Mouse (Mus musculus) neutrophil, adult 5-6 weeks (primary cell): ENCODE measurements around the gene Zfp839. TPM values are rescaled to one million over a fixed set of nuclear protein-coding genes. Genes with fewer than 3 reads are reported as not detected.

Experiments
- ATAC-seq: fragments of 151-379, 151-347 bp; 2 replicates; pipeline ENCODE4 v1.8.0; 2017; ENCODE audit warnings: mild to moderate bottlenecking, moderate TSS enrichment; ENCODE audit not compliant: insufficient number of reproducible peaks, poor library complexity, low FRiP score, severe bottlenecking; ENCODE audit errors: extremely low read depth
- total RNA-seq: library from RNA; stranded (forward); fragments of 200-1000 nt; gene quantifications from 2 replicates; pipeline ENCODE4 v1.2.3, GENCODE M21; 2017

Gene Zfp839
- total RNA-seq, 1 experiment from 2014 or later, result 13.6 TPM

DNA sequence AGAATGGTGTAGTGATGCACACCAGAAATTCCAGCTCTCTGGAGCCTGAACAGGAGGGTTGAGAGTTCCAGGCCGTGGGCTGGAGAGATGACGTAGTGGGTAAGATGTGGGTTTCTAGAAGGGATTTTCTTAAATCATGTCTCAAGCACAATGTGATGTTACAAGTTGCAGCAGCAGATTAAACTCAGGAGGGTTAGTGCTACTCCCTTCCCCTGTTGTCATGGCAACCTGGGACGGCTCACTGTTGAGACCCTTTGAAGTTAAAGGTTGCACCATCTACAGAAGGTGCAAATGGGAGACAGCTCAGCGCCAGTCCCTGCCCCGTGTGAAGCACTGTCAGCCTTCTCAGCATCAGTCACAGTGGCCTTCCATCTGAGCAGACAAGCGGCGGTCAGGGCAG lies 11.2 kb downstream of the Zfp839 start:
- no peak for ATAC-seq

DNA sequence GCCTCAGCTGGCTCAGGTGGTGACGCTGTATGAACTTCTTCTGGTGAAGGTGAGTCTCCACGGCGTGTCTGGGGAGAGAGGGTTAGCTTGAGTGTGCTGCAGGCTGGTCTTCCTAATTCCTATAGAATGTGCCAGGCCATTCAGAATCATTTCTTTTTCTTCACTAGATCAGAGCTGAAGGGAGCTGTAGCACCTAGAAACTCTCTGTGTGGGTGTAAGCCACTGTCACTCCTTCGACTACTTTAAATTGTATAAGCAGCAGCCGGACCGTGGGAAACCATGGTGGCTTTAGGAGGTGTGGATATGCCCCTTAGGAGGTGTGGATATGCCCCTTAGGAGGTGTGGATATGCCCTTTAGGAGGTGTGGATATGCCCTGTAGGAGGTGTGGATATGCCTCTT lies 14.0 kb downstream of the Zfp839 start:
- no peak for ATAC-seq

DNA sequence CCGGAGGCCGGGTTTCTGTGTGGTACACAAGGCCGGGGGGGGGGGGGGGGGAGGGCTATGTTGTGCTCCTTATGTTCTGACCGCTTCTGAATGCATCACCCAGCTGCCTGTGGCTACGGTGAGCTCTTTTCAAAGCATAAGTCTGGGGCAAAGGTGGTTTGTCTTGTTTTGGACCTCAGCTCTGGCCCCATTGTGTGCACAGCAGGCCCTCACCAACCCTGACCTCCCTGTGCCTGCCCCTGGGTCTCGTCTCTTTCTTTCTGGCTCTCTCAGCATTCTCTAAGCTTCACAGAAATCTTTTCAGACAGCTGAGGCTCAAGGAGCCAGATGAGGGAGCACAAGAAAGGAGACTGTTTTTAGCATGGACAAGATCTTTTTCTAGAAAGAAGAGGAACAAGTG lies 15.5 kb downstream of the Zfp839 start:
- ATAC-seq, result no peak

- no peak for ATAC-seq
Observed at GRCm38 (mm10) chr12:110865989-110866388, 15.9 kb downstream of the Zfp839 start.

DNA sequence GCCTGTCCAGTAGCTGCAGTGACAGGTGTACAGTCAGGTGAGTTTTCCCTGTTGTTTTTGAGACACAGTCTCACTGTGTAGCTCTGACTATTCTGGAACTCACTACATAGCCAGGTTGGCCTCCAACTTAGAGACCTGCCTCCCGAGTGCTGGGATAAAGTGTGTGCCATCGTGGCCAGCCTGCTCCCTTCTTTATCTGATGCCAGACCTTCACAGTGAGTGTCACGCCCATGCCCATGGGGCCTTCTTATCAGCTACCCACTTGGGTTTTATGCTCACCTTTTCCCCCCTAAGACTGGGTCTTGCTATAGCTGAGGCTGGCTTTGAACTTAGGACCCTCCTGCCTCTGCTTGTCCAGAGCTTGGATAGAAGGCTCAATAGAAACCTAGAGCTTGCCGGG lies 20.1 kb downstream of the Zfp839 start:
- no peak for ATAC-seq

DNA sequence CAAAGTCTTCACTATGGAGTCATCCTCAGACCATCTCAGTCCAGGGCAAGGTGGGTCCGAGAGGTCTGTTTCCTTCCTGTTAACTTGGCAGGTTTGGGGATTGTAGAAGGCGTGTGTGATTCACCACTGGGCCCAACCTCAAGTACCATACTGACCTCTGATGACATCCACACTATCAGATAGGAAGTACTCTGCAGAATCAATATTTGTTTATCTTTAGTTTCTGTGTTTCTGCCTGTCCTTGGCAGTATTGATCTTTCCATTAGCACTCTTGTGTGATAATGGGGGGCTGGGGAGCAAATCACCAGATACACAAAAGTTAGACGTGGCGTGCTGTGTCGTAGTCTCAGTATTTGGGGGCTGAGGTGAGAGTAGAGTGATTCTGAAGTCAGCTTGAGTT lies 21.2 kb downstream of the Zfp839 start:
- no peak for ATAC-seq

DNA sequence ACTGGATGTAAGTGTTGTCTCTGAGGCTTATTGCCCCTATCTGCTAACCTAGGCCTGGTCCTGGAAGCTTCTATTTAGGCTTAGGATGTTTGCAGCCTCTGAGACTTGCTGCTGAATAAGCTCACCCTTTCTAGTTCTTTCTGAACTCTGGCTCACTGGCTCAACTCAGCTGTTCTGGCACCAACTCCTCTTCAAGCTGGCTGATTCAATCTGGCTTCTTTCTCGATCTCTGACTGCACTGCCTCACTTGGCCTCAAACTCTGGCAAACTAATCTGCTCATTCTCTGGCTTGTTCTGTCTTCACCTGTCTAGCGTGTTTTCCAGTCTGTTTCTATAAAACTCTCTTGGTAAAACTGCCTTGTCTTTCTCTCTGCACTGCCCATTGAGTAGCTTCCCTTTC lies 25.3 kb downstream of the Zfp839 start:
- ATAC-seq, result no peak

DNA sequence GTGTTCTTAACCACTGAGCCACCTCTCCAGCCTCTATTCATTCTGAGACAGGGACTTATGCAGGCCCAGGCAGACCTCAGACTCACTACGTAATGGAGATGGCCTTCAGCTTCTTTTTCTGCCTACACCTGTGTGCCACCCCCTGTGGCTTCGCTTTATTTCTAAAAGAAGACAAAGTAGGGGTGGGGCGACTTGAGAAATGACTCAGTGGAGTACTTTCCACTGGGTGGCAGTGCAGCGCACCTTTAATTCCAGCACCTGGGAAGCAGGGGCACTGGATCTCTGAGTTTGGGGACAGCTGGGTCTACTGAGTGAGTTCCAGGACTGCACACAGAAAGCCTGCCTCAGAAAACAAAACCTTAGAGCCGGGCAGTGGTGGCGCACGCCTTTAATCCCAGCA lies 32.2 kb downstream of the Zfp839 start:
- ATAC-seq, result no peak

GRCm38 (mm10) chr12:110885251-110885650 lies 35.2 kb downstream of the Zfp839 start:
- no peak for ATAC-seq

GRCm38 (mm10) chr12:110888106-110888505 lies 38.1 kb downstream of the Zfp839 start:
- no peak for ATAC-seq

GRCm38 (mm10) chr12:110888606-110889005 lies 38.6 kb downstream of the Zfp839 start:
- ATAC-seq, result peak; percentile 14; the same call in 1 of the 2 replicates

GRCm38 (mm10) chr12:110889036-110890020 lies 39.3 kb downstream of the Zfp839 start, which contains the start of the genes Cinp and Tecpr2:
Gene Cinp (minus strand): TSS chr12:110889145.
Gene Tecpr2 (plus strand): TSS chr12:110889264.
- peak; percentile 98 for ATAC-seq

DNA sequence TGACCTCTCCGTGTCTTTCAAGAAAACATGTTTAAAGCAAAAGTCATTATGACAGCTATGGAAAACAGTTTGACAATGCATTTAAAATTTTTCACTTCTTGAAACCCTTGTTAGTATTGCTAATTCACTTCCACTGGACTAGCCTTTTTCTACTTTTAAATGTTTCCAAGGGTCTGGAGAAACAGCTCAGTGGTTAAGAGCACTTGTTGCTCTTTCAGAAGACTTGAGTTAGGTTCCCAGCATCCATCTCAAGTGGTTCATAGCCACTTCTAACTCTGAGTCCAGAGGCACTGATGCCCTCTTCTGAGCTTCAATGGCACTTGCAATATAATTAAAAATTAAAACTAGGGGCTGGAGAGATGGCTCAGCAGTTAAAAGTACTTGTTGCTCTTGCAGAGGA lies 41.8 kb downstream of the Zfp839 start:
- ATAC-seq, result no peak

GRCm38 (mm10) chr12:110902106-110902505 lies 52.1 kb downstream of the Zfp839 start:
- ATAC-seq, result no peak

DNA sequence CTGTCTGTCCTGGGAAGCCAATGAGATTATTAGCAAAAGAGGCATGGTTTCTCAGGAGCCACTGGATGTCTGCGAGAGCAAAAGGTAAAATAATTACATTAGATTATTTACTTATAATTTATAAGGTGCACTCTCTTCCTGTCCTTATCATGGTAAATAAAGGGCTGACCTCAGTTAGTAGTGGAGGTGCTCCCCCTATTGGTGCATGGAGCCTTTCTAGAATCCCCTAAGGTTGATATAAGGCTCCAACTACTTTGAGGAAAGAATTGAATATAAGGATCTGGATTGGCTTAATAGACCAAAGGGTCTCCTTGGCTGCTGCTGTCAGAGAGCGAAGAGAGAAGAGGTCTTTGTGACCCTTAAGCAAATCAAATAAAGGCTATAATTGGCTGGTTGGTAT lies 53.5 kb downstream of the Zfp839 start:
- no peak for ATAC-seq

DNA sequence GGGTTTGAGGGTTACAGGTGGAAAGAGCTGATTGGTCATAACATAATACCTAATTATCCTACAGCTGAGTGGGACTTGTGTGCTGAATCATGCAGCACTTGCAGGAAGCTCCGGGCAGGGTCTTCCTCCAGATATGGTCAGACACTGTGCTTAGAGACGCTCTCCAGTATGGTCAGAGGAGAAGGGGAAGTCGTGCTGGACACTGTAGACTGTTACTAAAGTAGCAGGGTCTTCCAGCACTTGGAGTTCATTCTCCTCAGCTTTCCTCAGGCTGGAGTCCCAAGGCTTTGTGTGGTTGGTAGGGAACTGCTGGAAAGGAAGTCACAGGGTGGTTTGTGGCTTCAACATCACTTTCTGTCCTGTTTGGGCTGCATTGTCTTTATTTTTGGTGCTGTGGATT lies 57.8 kb downstream of the Zfp839 start:
- ATAC-seq, result no peak

DNA sequence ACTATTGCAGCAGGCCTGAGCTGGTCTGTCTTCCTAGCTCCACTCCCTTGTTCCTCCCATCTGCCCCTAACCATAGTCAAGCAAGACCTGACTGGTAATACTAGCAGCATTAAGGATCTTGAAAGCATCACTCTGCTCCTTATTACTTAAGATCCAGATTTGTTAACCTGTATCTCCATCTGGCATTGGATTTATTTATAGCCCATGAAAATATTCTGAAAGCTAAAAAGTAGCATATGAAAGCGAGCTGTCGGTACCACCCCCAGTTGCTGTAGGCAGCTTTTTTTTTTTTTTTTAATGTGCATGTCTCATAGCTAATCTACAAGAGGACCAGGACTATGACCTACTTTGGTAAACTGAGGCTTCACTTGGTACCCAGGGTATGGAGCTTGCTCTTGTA lies 59.9 kb downstream of the Zfp839 start:
- ATAC-seq, result no peak

DNA sequence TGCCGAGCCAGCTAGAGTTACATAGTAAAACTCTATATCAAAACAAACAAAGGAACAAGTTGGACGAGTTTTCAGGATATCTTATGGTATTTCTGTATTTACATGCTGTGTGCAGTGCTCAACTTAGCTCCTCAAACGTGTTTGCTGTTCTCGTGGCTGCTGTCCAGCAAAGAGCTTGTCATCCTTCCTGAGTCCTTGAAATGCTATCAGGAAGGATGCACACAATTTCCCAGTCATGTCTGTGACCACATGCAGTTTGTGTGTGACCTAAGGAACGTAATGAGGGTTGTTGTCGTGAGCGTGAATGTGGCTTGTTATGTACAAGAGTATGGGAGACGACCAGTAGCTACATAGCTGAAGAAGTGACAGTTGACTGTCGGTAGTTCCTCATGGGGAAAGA lies 65.7 kb downstream of the Zfp839 start:
- ATAC-seq, result no peak
